Mouse (Mus musculus): Measurements from ENCODE around the gene Lrrc75b.

DNA sequence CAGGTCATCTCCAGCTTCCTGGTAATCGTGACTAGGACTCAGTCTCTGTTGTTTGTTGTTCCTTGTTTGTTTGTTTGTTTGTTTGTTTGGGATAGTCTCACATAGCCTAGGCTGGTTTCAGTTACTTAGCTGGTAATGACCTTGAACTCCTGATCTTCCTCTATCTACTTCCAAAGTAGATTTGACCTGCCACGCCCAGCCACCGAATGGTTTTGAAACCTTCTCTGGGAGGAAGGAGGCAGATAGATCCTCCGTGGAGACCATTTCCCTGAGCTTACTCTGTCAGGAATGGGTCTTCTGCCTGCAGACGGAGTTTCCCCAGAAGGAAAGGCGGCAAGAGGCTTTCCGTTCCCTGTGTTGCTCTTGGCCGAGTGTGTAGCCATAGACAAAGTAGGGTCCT, 2.5 kb upstream of the Lrrc75b start:
- no peak for TF ChIP-seq CTCF (IDR thresholded peaks at IDR 0.05; ENCODE audit: extremely low read depth, insufficient read depth, low read length)
- TF ChIP-seq POLR2A (IDR thresholded peaks at IDR 0.05; ENCODE audit: extremely low read depth, insufficient read depth, low read length), result no peak
